Mouse (Mus musculus) cerebellum, adult (tissue): Measurements from ENCODE around the gene Trabd2b.

Experiments
- ATAC-seq: cut with Nextera tagmentation; 2 replicates; pipeline ENCODE4 v1.9.2; 2017; ENCODE audit warnings: mild to moderate bottlenecking, moderate library complexity, mixed read lengths; ENCODE audit not compliant: insufficient number of reproducible peaks, low FRiP score, low TSS enrichment

The Trabd2b gene

DNA sequence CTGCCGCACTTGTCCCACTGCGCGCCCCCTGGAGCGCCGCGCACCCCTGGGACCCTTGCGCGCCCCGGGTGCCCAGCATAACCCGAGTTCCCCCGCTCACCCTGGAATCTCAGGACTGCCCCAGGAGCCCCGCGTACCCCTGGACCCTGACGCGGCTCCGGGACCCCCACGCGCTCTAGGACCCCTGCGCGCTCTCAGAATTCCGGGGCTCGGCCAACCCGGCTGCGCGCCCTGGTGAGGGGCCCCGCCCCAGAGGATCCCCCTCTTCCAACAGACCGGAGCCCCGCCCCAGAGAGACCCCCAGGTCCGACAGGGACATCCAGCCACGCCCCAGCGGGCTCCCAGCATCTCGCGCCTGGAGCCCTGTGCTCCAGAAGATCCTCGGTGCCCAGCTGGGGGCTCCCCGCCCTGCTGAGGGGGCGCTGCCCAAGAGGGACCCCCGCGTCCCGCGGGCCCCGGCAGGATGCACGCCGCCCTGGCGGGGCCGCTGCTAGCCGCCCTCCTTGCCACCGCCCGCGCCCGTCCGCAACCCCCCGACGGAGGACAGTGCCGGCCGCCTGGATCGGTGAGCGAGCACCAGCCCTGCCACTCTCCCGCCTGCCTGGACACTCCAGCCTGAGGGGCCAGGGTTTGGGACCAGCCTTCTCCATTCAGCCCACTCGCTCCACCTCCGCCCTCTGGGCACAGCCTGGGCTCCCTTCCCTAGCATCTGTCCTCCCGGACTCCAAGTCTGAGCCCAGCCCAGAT lies at the start of gene Trabd2b:
Trabd2b (plus strand) TSS at position 370 of the 747 bp plus-strand sequence.
- peak; percentile 12; the same call in 1 of the 2 replicates for ATAC-seq

DNA sequence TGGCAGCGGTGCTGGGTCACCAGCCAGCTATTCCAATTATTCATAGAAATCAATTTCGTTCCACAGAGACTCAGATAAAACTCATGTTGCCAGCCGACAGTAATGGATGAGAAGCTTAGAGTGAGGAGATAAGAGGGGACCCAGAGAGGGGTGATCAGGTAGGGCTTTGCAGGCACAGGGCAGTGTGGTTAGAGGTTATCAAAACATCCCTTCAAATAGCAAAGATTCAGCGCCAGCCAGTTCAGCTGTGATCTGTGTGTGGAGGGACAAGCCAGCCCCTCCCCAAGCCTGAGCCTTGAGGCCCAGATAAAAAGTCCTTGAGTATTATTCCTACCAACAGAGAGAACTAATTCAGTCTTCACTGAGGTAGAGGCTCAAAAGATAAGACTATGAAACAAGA lies 49.1 kb upstream of the Trabd2b start:
- ATAC-seq = no peak

DNA sequence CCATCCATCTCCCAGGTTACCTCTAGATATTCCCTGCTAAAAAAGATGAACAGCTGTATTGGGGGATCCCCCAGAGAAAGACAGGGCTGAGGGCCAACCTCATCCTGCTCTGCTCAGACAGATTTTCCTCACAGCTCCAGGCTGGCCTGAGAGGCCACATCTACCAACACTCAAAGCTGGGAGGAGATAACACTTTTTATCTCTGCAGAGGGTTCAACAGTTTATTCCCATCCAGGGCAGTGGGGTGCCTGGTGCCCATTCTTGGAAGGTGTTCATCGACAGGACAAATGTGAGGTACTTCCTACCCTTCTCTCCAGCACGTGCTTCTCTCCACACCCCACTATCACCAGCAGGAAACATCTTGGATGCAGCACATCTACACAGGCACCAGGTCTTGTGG lies 47.6 kb upstream of the Trabd2b start:
- ATAC-seq = no peak

DNA sequence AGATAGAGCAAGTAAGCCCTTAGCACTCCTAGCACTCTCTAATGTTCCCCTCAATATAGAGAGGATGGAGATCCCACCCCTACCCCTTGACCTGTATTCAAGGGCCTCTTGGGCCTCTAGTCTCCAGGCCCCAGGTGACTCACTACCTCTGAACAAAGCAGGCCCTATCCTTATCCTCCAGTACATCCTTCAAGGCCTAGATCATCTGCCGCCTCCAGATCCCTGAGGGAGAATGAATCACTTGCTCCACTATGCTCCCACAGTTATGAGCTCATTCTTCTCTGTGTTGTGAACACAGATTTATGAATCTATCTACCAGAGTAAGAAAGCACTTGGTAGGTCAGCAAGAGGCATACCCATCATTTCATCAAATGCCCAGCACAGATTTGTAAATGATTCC lies 46.7 kb upstream of the Trabd2b start:
- no peak for ATAC-seq

DNA sequence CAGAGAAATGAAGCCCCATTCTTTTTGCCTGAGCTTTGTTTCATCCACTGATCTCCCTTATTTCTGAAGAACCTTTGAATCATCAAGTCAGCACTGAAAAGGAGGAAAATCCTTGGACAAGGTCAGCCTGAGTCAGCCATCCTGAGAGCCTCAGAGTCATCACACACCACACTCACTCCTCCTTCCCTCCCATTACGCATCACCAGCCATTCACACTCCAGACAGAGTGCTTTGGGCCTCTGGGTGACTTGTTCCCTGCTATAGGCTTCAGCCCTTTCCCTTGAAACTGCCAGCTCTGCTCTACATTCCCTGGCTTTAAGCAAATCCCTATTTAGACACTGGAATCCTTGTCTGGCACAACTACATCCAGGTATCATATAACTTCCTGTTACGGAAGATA lies 45.2 kb upstream of the Trabd2b start:
- ATAC-seq = no peak

DNA sequence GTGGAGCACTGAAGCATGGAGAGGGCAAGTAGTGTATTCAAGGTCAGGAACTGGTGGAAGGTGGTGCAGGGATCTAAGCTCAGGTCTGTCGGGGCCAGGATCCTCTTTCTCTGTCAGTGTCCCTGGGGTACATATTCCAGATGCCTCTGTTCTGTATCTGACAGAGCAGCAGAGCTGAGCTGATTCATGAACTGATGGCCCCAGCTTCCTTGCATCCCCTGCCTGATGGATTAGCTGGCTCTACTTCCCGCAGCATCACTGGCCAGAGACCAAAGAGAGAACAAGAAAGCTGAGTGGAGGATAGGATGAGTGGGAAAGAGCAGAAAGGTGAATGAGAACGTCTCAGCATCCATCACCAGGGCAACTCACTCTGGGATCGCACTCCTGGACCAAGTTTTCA lies 41.5 kb upstream of the Trabd2b start:
- no peak for ATAC-seq

DNA sequence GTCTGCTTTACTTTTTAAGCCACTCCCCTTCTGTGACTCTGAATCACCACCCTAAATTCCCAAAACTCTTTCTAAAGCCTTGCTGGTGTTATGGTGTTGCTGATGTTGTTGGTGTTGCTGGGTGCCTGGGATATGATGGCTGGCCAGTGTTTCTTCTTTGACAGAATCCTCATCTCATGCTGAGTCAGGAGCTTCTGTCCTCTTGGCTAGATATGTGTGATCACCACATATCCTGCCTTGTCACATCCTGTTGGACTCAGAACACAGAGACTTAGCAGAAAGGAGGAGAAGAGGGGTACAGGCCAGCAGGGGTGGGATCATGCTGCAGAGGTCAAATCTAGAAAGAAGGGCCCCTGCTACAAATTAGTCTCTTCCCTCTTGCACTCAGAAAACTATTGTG lies 40.9 kb upstream of the Trabd2b start:
- no peak for ATAC-seq

DNA sequence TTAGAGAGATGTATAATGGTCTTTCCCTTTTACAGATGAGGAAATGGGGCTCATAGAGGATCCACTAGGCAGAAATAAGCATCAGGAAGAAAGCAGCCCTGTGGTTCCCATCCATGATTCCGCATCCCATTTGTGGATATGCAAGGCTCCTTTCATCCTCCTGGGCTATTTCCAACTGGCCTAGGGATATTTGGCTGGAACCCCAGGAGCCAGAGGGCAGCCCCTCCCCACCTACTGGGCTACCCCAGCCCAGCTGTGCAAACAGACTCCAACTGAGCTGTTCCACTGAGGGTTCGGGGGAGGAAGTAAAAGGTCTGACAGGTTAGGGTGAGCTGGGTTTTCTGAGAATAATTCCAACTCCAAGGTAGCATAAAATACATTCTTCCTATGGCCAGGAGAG lies 39.5 kb upstream of the Trabd2b start:
- no peak for ATAC-seq

DNA sequence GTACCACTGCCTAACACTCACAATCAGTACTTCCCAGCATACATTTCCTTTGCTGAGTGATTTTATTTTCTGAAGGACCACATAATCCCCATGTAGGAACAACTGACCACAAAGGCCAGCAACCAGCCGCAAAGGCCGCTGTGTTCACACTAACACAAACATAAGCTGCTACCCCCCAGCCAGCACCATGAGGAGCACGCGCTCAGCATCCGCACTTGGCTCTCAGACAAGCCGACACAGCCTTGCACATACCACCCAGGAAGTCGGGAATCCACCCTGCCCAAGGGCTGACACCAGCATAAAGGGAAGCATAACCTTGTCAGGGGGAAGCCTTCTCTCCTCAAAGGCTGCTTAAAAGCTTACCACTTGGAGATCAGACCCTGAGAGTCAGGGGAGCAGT lies 38.7 kb upstream of the Trabd2b start:
- no peak for ATAC-seq

DNA sequence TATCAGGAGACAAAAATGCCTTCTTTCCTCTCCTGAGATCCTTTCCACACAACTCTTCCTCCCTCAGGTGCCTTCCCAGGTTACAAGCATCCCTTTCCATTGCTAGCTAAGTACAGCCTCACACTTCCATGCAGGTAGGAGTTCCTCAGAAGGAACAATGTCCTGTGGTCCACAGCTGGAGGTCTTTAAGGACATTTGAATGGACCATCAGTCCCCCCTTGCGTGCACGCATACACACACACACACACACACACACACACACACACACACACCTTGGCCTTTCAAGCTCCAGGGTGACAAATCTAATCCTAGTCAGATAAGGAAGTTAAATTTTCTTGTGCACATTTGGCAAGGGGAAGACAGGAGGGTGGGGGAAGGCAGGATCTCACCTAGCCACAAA lies 36.9 kb upstream of the Trabd2b start:
- no peak for ATAC-seq

DNA sequence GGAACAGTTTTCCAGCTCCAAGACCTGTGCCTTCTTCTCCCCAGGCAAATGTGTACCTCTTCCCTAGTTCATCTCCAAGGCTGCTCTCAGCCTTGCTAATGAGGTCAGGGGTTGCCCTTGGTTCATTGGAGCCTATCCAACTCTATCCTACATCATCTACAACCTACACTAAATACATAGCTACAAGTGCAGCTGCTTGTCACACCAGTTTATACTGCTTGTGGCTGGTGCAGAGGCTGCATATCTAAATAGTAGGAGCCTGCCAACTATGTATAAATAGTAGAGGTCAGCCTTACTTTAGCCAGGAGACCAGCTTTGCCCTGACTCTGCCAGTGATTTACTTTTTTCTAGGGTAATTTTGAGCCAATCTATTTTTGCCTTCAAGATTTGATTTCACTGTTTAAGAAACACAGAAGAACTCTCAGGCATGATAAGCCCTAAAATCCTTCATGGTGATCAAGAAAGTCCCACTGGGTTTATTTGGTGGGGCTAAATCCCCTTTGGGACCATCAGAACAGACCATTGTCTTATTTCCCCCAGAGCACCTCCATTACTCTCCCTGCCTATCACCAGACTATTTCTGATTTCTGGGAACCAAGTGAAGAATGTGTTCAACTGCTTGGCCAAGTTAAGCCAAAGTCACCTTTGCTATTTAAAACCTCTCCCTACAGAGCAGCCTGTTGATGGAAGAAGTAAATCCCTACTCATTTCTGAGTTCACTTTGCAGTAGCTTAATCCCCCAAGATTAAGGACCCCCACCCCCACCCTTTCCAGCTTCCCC lies 35.4 kb upstream of the Trabd2b start:
- no peak for ATAC-seq

DNA sequence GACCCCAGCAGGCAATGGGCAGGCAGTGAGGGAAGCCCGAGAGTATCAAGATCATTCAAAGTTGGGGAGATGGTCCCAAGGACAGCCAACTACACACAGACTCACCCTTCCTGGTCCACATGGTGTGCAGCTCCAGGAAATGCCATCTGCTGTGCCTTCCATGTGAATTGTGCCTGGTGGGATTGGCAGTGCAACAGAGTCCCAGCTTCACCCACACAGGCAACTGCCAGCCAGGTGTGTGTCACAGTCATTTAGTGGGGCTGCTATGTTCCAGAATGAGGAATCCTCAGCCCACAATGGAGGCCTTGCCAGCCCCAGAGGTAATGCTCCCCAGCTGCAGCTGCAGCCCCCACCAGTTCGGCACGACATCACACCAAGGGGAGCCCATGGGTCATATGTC lies 33.8 kb upstream of the Trabd2b start:
- no peak for ATAC-seq

DNA sequence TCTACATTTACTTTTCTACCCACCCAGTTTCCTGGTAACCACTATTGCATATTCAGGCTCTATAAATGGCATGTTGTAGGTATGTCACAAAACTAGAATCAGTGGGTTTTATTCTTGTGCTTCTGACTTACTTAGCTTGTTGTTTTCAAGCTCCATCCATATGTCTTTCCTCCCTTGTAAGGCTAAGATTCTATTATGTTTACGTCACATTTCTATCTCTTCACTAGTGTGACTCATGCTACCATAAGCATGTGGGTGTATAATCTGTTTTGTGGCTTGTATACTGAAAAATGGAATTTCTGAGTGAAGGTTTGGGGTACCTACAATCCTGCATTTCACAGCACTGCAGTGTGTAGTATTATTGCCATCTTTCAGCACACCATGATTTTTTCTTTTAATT lies 32.2 kb upstream of the Trabd2b start:
- ATAC-seq = no peak

DNA sequence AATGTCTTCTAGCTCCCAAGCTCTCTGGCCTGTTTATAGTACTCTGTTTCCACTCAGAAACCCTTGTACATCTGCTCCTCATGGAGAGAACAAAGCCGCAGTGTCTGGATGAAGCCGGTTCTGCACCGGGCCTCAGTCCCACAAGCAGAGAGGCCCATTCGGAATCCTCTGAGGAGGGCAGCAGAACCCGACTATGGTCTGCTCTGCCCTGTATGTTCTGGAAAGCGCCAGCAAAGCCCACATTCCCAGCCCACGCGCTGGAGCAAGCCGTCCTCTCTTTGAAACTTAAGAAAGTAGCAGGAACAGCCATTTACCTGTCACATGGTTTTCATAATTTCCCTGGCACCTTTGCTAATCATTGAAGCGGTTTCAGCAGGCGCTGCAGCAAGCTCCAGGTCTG lies 29.0 kb upstream of the Trabd2b start:
- no peak for ATAC-seq

DNA sequence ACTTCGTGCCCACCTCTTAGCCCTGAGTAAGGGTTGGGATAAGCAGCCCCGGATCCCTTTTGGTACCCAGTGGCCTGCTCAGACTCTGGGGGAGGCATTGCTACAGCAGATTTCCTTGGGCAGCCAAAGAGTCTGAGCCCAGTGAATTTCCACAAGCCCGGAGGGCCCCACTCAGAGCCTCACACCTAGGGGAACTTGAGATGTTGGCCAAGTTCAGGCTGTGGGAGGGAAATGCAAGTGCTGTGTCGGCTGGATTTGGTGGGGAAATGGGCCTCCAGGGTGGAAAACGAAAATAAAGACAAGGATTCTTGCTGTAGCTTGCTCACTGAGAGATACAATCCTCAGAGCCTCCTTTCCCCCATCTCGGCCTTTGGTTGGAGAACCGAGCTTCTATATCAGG lies 28.0 kb upstream of the Trabd2b start:
- ATAC-seq = no peak

DNA sequence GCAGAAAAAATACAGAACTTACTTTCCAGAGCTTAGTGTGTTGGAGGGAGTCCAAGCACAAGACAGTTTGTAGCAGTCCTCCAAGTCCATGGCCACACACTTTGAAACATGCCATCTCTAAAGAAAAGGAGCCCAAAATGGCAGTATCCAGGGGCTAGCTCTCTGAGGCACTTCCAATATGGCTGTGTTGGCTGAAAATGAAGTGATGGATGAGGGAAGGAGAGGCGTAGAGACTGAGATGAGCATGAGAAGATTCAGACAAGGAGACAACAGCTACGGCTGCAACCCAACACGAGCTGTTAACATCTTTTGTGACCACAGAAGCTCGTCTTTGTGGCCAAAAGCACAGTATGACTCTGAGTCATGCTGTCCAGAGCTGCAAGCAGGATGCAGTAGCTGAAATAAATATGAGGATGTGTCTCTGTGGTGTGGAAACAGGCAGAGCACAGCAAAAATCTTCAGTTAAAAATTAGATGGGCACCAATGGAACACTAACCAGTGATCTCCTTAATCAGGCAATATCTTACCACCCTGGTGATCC lies 27.0 kb upstream of the Trabd2b start:
- ATAC-seq = no peak

DNA sequence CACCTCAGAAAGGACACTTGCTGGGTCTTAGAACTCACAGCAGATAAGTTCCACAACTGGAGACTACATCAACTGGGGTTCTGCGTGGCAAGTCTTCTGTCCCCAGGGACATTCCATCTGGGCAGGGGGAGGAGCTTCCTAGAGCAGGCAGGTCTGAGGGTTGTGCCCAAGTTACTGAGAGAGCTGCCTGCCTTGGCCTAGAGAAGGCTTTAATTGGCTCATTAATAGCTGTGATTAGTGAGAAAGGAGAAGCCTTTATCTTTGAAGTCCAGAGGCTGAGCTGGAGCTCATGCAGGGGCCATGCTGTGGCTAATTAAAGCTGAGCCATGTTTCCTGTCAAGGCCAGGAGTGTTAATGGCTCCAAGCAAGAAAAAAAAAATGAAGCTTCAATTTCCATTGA lies 23.9 kb upstream of the Trabd2b start:
- ATAC-seq = no peak

DNA sequence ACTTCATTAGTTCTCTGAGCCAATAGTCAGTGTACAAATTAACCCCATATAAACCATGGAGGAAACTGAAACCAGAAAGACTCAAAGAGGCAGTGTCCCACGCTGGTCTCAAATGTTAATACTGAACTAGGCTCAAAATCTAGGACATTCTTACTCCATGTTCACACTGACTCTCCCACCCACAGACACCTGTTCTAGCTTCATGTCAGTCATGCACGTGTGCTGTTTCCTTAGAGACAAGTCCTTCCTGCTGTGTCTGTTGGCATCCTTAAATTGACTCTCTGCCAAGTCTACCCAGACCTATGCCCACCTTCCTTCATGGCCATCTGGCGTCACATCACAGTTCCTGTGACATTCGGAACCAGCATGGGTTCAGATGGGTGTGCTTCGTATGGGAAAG lies 21.3 kb upstream of the Trabd2b start:
- ATAC-seq = no peak

DNA sequence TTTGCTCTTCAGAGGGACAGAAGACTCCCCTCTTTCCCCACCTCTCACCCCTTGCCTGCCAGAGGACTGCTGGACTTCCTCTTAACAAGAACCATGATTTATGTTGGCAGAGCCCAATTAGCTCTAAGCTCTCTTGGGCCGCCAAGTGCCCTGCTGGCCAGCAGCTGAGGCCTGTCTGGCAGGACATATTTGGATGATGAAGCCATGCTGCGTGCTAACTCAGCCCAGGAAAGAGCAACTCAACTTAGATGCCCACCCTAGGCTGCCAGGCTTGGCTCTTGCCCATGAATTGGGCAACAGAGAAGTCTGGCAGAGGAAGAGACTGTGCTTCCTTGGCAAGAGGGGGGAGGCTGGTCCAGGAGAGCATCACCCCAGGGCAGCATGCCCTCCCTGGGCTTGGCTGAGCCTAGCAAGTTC lies 20.1 kb upstream of the Trabd2b start:
- peak; percentile 75 for ATAC-seq

DNA sequence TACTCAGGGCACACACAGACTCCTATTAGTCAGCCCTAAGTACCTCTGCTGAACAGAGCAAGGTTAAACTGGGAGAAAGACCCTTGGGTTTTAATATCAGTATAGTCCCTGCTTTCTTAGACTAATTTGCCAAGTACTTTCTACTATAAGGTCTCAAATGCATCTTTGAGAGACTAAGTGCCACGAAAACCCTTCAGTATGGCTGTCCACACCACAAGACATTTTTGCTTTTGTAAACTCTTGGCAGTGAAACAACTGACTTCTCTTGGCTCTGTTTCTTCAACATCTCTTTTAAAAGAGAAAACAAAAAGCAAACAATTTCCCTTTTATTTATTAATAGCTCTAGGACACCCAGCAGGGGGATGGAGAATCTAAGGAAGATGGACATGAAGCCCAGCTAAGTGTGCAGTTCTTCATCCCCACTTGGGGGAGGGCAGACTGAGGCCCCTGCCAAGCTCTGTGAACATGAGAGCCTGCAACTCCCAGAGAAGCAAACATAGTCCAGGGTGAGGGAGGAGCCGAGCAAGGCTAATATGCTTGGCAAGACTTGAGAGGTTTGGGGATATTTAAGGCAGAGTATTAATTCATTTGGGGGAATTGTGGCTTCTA lies 18.9 kb upstream of the Trabd2b start:
- no peak for ATAC-seq

DNA sequence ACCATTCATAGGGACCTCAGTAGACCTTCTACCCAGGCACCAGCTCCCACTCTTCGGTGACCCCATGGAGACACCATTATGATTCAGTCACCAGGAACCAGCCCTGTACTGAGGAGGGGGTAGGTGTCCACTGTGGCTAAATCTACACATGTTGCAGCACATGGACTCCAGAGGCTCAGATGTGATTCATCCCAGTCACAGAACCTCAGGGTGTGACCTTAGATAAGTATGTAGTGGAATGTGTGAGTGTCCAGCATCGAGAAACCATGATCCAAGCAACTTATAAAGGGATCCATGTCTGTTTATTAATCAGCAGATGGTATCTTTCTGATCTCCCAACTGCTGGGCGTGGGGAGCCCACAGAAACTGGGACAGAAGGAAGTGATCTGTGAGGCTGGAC lies 18.2 kb upstream of the Trabd2b start:
- ATAC-seq = no peak
